ENCODE assay signal across 10 mouse cellular contexts in the genomic region with DNA sequence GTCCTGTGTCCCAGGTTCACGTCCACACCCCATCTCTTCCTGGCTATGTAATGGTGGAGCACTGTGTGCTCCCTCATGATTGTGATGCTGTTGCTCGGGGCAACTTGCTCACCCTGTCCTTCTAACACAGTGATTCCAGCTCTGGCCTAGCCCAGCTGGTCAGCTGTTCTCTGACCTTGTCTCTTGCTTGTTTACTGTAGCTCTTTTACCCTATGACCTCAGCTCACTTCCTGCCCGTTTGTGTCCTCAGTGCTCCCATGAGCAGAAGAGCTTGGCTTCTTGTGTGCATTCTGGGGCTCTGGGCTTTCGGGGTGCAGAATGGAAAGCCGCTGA.
DNase-seq lines count a peak whose midpoint lies in the region; ATAC-seq lines count a peak whose summit lies in the region.
"Had no signal": no experiment of that assay in that cellular context is flagged by ENCODE, and none has a peak within 500 bp of the region (broad histone marks: within the 10 kb centered on the region; RNA-seq: fewer than 3 reads in every experiment).

No protein-coding gene starts in this region.

- no peak for ATAC-seq in midbrain, embryonic 16.5 days

- WGBS in heart, embryonic 10.5 days, result 65% methylated on average over 5 of the region's 5 CpGs
- whole genome bisulfite sequencing in midbrain, embryonic 10.5 days, result 78% methylated on average over 5 of the region's 5 CpGs
- WGBS in midbrain, embryonic 16.5 days, result 84% methylated on average over 5 of the region's 5 CpGs

- H3K4me2 ChIP-seq in midbrain, embryonic 16.5 days (ENCODE audit: low read length), result no peak overlapping the region
- H3K4me2 ChIP-seq: forebrain, embryonic 12.5 days had no signal

- H3K36me3 ChIP-seq in heart, embryonic 10.5 days, result no peaks in the 10 kb centered on the region
- no peaks in the 10 kb centered on the region for H3K36me3 ChIP-seq in midbrain, embryonic 10.5 days
- no peaks in the 10 kb centered on the region for H3K36me3 ChIP-seq in midbrain, embryonic 16.5 days (ENCODE audit: control insufficient read depth, insufficient read depth, low read length)
- H3K36me3 ChIP-seq: forebrain, embryonic 12.5 days had no signal

- no peaks in the 10 kb centered on the region for H3K27me3 ChIP-seq in heart, embryonic 10.5 days (ENCODE audit: insufficient read depth, poor library complexity, severe bottlenecking)
- H3K27me3 ChIP-seq in midbrain, embryonic 10.5 days (ENCODE audit: low read depth, poor library complexity, severe bottlenecking), result no peaks in the 10 kb centered on the region
- H3K27me3 ChIP-seq in midbrain, embryonic 16.5 days (ENCODE audit: control insufficient read depth, insufficient read depth, low read depth, low read length), result no peaks in the 10 kb centered on the region
- H3K27me3 ChIP-seq: forebrain, embryonic 12.5 days had no signal

- no peak overlapping the region for H3K4me3 ChIP-seq in heart, embryonic 10.5 days
- H3K4me3 ChIP-seq in midbrain, embryonic 10.5 days, result no peak overlapping the region
- no peak overlapping the region for H3K4me3 ChIP-seq in midbrain, embryonic 16.5 days (ENCODE audit: low read depth, low read length)
- H3K4me3 ChIP-seq: forebrain, embryonic 12.5 days had no signal

- H3K9me3 ChIP-seq in heart, embryonic 10.5 days, result no peaks in the 10 kb centered on the region
- H3K9me3 ChIP-seq in midbrain, embryonic 10.5 days (replicated peaks), result no peaks in the 10 kb centered on the region
- H3K9me3 ChIP-seq in midbrain, embryonic 16.5 days (replicated peaks; ENCODE audit: control insufficient read depth, low read length, poor library complexity, severe bottlenecking), result no peaks in the 10 kb centered on the region
- H3K9me3 ChIP-seq: forebrain, embryonic 12.5 days had no signal

- H3K9ac ChIP-seq in midbrain, embryonic 16.5 days (ENCODE audit: low read depth, low read length), result no peak overlapping the region
- H3K9ac ChIP-seq: forebrain, embryonic 12.5 days had no signal

- peaks cover 39% of the 10 kb centered on the region for H3K4me1 ChIP-seq in heart, embryonic 10.5 days
- H3K4me1 ChIP-seq in midbrain, embryonic 10.5 days, result peaks cover 23% of the 10 kb centered on the region
- H3K4me1 ChIP-seq in midbrain, embryonic 16.5 days (ENCODE audit: control insufficient read depth, insufficient read depth, low read length), result peaks cover 18% of the 10 kb centered on the region

- H3K27ac ChIP-seq in heart, embryonic 10.5 days, result no peak overlapping the region
- H3K27ac ChIP-seq in midbrain, embryonic 10.5 days (replicated peaks), result peak overlapping the region; percentile 61; the same call in 1 of the 2 replicates
- no peak overlapping the region for H3K27ac ChIP-seq in midbrain, embryonic 16.5 days (ENCODE audit: low read length)

- peak; percentile 97 for DNase-seq in heart, adult 11 months
- no peak for DNase-seq in heart, embryonic 10.5 days (ENCODE audit: low spot score)
- DNase-seq in midbrain, embryonic 10.5 days (ENCODE audit: low spot score), result no peak
- peak; percentile 56 for DNase-seq in kidney, postnatal 10 days
- DNase-seq in lung, postnatal 25 days (ENCODE audit: low spot score), result peak; percentile 52
- no peak for DNase-seq in thymus, postnatal 4 days
- no peak for DNase-seq in layer of hippocampus, adult 9-10 months (ENCODE audit: low spot score)
- DNase-seq: B cell, adult 2 months had no signal

Comparison
In these comparisons a context has a peak if more than half of its experiments do, and no peak if none do; other contexts are left out.
1. DNase-seq: peak in heart, adult 11 months (single experiment), kidney, postnatal 10 days (single experiment) and lung, postnatal 25 days (single experiment); none in heart, embryonic 10.5 days (single experiment), midbrain, embryonic 10.5 days (single experiment), thymus, postnatal 4 days (single experiment) and layer of hippocampus, adult 9-10 months (single experiment).